Mouse (Mus musculus): Measurements from ENCODE around the gene Foxred2. TPM values are rescaled to one million over a fixed set of nuclear protein-coding genes. Genes with fewer than 3 reads are reported as not detected.

The Foxred2 gene
- polyA plus RNA-seq, 1 experiment from 2014 or later: 1.1 TPM

DNA sequence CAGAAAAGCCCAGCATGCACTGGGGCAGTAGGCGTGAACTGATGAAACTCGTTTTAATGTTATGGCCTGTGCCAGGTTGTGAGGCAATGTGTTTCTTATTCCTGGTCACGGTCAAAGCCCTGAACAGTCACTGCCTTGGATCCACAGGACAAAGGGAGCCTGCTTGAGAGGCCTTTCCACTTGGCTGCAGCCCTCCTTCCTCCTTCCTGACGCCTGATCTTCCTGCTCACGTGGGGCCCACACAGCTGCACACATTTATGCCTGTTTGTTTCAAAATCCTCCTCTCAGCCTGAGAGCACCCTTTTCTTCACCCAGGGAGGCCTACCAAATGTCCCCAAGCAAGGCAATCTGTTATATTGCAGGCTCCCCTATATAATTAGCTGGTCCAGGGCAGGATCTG is 53.3 kb downstream of the Foxred2 start:
- no peaks in the 10 kb centered on the region for H3K9me3 ChIP-seq (replicated peaks)
- H3K27ac ChIP-seq (ENCODE audit: poor library complexity, severe bottlenecking): no peak overlapping the region
- no peaks in the 10 kb centered on the region for H3K27me3 ChIP-seq (replicated peaks)
- no peak overlapping the region for H3K9ac ChIP-seq
- H3K4me2 ChIP-seq: no peak overlapping the region
- no peak for ATAC-seq (ENCODE audit: insufficient number of reproducible peaks, low FRiP score)
- H3K36me3 ChIP-seq: no peaks in the 10 kb centered on the region
- H3K4me3 ChIP-seq: no peak overlapping the region
- WGBS: 60% methylated on average over 5 of the region's 5 CpGs
- H3K4me1 ChIP-seq (replicated peaks): peaks cover 30% of the 10 kb centered on the region

DNA sequence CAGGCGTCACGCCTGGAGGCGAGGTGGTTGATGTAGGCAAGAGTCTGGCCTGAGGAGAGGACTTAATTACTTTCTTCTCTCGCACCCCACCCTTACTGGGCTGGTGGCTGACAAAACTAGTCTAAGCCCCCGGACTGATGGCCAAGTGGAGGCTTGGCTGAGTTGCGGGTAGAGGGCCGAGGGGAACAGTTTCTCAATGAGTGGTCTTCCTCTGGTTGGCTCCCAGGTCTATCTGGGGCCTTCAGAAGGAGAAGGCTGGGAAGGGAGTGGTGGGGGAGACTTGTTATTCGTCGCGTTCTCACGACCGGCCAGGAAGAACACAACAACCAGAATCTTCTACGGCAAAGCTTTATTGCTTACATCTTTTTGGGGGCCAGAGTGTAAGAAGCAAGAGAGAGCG is 61.6 kb downstream of the Foxred2 start:
- 88% methylated on average over 13 of the region's 14 CpGs for WGBS
- peaks cover 13% of the 10 kb centered on the region; the same call in 1 of the 2 replicates for H3K4me1 ChIP-seq (replicated peaks)
- H3K27ac ChIP-seq (ENCODE audit: poor library complexity, severe bottlenecking): no peak overlapping the region
- no peak for ATAC-seq (ENCODE audit: insufficient number of reproducible peaks, low FRiP score)
- H3K36me3 ChIP-seq: no peaks in the 10 kb centered on the region
- H3K9ac ChIP-seq: no peak overlapping the region
- H3K9me3 ChIP-seq (replicated peaks): no peaks in the 10 kb centered on the region
- no peak overlapping the region for H3K4me3 ChIP-seq
- no peaks in the 10 kb centered on the region for H3K27me3 ChIP-seq (replicated peaks)
- no peak overlapping the region for H3K4me2 ChIP-seq

GRCm38 (mm10) chr15:77893292-77893691 is 63.2 kb downstream of the Foxred2 start:
- ATAC-seq (ENCODE audit: insufficient number of reproducible peaks, low FRiP score): no peak

DNA sequence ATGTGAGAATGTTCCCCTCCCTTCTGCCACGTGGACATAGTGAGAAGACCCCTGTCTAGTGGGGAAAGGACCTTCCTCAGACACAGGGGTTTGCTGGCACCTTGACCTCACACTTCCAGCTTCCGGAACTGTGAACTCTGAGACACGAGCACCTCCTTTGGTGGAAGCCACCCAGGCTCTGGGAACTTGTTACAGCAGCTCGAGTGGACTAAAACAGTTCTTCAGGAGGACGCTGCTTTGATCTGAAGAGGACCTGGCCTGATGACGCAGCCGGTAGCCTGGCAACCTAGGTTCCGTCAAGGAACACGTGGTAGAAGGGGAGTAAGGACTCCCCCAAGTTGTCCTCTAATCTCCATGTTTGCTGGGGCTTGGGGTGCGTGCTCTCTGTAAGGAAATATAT is 64.1 kb downstream of the Foxred2 start:
- Histone ChIP-seq H3K9me3 (replicated peaks) (no peaks in the 10 kb centered on the region), H3K9ac (no peak overlapping the region), H3K27ac (ENCODE audit: poor library complexity, severe bottlenecking) (no peak overlapping the region), H3K4me3 (no peak overlapping the region), H3K4me1 (replicated peaks) (peaks cover 17% of the 10 kb centered on the region), H3K27me3 (replicated peaks) (no peaks in the 10 kb centered on the region), H3K36me3 (no peaks in the 10 kb centered on the region), H3K4me2 (no peak overlapping the region)
- WGBS: 82% methylated on average over 10 of the region's 10 CpGs
- ATAC-seq (ENCODE audit: insufficient number of reproducible peaks, low FRiP score): no peak

More at GRCm38 (mm10) chr15:77893292-77893691, 63.2 kb downstream of the Foxred2 start:
- 57% methylated on average over 10 of the region's 10 CpGs for WGBS
- peaks cover 13% of the 10 kb centered on the region; the same call in 1 of the 2 replicates for H3K4me1 ChIP-seq (replicated peaks)
- no peak overlapping the region for H3K9ac ChIP-seq
- no peak overlapping the region for H3K27ac ChIP-seq (ENCODE audit: poor library complexity, severe bottlenecking)
- H3K27me3 ChIP-seq (replicated peaks): no peaks in the 10 kb centered on the region
- no peaks in the 10 kb centered on the region for H3K9me3 ChIP-seq (replicated peaks)
- no peaks in the 10 kb centered on the region for H3K36me3 ChIP-seq
- no peak overlapping the region for H3K4me2 ChIP-seq
- no peak overlapping the region for H3K4me3 ChIP-seq

DNA sequence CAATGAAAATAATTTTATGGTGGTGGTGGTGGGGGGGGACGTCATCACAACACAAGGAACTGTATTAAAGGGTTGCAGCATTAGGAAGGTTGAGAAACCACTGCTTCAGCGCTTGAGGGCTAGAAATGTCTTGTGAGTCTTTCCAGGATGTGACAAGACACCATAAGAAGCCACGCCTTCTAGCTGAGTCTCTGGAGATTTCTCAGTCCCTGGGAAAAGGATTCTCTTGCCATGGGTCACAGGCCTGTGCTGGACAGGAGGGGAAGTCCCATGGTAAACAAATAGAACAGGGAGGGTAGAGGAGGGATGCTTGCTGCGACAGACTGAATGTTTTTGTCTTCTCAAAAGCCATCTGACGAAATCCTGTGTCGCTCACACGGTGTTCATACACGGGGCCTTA is 64.8 kb downstream of the Foxred2 start:
- WGBS: 79% methylated on average over 8 of the region's 8 CpGs
- no peak overlapping the region for H3K4me3 ChIP-seq
- no peak for ATAC-seq (ENCODE audit: insufficient number of reproducible peaks, low FRiP score)
- no peak overlapping the region for H3K9ac ChIP-seq
- no peaks in the 10 kb centered on the region for H3K9me3 ChIP-seq (replicated peaks)
- H3K36me3 ChIP-seq: no peaks in the 10 kb centered on the region
- H3K27me3 ChIP-seq (replicated peaks): no peaks in the 10 kb centered on the region
- H3K27ac ChIP-seq (ENCODE audit: poor library complexity, severe bottlenecking): no peak overlapping the region
- peaks cover 23% of the 10 kb centered on the region for H3K4me1 ChIP-seq (replicated peaks)
- H3K4me2 ChIP-seq: no peak overlapping the region

Other genes with a start within 250 kb of the Foxred2 start
- 0.20 and 0.22 TPM in 2 replicates for gene Apol9b, start 227.7 kb downstream of the Foxred2 start, polyA plus RNA-seq (2016; fragmentation: Nextera tagmentation; extraction: Ambion mirVana)
- 0.65 and 0.74 TPM in 2 replicates for gene Apol8, start 199.7 kb downstream of the Foxred2 start, polyA plus RNA-seq (2016; fragmentation: Nextera tagmentation; extraction: Ambion mirVana)
- 41.9 and 42.0 TPM in 2 replicates for gene Myh9, start 114.5 kb downstream of the Foxred2 start, polyA plus RNA-seq (2016; fragmentation: Nextera tagmentation; extraction: Ambion mirVana)
- 228 and 231 TPM in 2 replicates for gene Txn2, start 27.7 kb downstream of the Foxred2 start, polyA plus RNA-seq (2016; fragmentation: Nextera tagmentation; extraction: Ambion mirVana)
- gene Eif3d, start 14.1 kb upstream of the Foxred2 start, polyA plus RNA-seq (2016; fragmentation: Nextera tagmentation; extraction: Ambion mirVana): 157 and 162 TPM in 2 replicates
- not detected in 2 replicates for gene Cacng2, start 163.3 kb upstream of the Foxred2 start, polyA plus RNA-seq (2016; fragmentation: Nextera tagmentation; extraction: Ambion mirVana)
- gene Ift27, start 217.4 kb upstream of the Foxred2 start, polyA plus RNA-seq (2016; fragmentation: Nextera tagmentation; extraction: Ambion mirVana): 34.4 and 38.0 TPM in 2 replicates
- 0.21 and 0.49 TPM in 2 replicates for gene Pvalb, start 249.7 kb upstream of the Foxred2 start, polyA plus RNA-seq (2016; fragmentation: Nextera tagmentation; extraction: Ambion mirVana)

Data from heart, embryonic 12.5 days (tissue).